Mouse (Mus musculus) MEL (cell line): ENCODE measurements around the gene B3gntl1. TPM values are rescaled to one million over a fixed set of nuclear protein-coding genes. Genes with fewer than 3 reads are reported as not detected.
A peak's percentile ranks its signal among the peaks of the same experiment; 100 is the strongest.

ENCODE experiments used
- DNase-seq: peaks from one replicate; pipeline ENCODE4 v3.0.0; 2011; ENCODE audit warnings: low read depth, low spot score
- H3K27ac ChIP-seq: 2 replicates; pipeline ENCODE4 v1.5.1; 2012; ENCODE audit warnings: low read depth, mild to moderate bottlenecking, control low read depth, low read length, moderate library complexity; ENCODE audit not compliant: control insufficient read depth
- H3K27me3 ChIP-seq, 2 experiments: fragments of 150-350 bp in 1 of 2; sonication (generic) in 1 of 2; 2 replicates each; pipeline ENCODE4 v1.6.1; 2012; ENCODE audit warnings: low read length in 2 of 2, mild to moderate bottlenecking in 2 of 2, improper control_type of control experiment in 1 of 2, moderate library complexity in 1 of 2; ENCODE audit not compliant: insufficient read depth in 2 of 2, control insufficient read depth in 1 of 2
- H3K36me3 ChIP-seq, 2 experiments: 2 replicates each; pipeline ENCODE4 v1.6.1; 2012 to 2014; ENCODE audit warnings: low read length in 2 of 2, improper control_type of control experiment in 1 of 2, inconsistent platforms in 1 of 2, mild to moderate bottlenecking in 1 of 2; ENCODE audit not compliant: insufficient read depth in 2 of 2, control insufficient read depth in 1 of 2
- H3K4me1 ChIP-seq, 2 experiments: fragments of 150-350 bp in 1 of 2; sonication (generic) in 1 of 2; 2 replicates each; pipeline ENCODE4 v1.6.1; 2012; ENCODE audit warnings: low read length in 2 of 2, improper control_type of control experiment in 1 of 2, mild to moderate bottlenecking in 1 of 2; ENCODE audit not compliant: insufficient read depth in 2 of 2, control insufficient read depth in 1 of 2
- H3K4me3 ChIP-seq, 2 experiments: fragments of 150-350 bp in 1 of 2; sonication (generic) in 1 of 2; 2 replicates each; pipeline ENCODE4 v1.5.1; 2012; ENCODE audit warnings: low read depth in 2 of 2, low read length in 2 of 2, mild to moderate bottlenecking in 2 of 2, moderate library complexity in 2 of 2, control low read depth in 1 of 2, improper control_type of control experiment in 1 of 2; ENCODE audit not compliant: control insufficient read depth in 1 of 2, insufficient read depth in 1 of 2
- H3K79me2 ChIP-seq: 2 replicates; pipeline ENCODE4 v1.6.1; 2012; ENCODE audit warnings: mild to moderate bottlenecking, low read length, moderate library complexity; ENCODE audit not compliant: control insufficient read depth, poor library complexity, insufficient read depth
- H3K9ac ChIP-seq: 2 replicates; pipeline ENCODE4 v1.6.1; 2012; ENCODE audit warnings: low read depth, mild to moderate bottlenecking, control low read depth, low read length, moderate library complexity; ENCODE audit not compliant: control insufficient read depth, poor library complexity, severe bottlenecking
- H3K9me3 ChIP-seq: fragments of 150-350 bp; sonication (generic); replicated peaks from 2 replicates; pipeline ENCODE4 v1.6.1; 2012; ENCODE audit warnings: mild to moderate bottlenecking, low read length, improper control_type of control experiment, moderate library complexity; ENCODE audit not compliant: insufficient read depth
- BHLHE40 ChIP-seq: IDR thresholded peaks from 2 replicates; pipeline ENCODE4 v1.6.1; 2012; ENCODE audit warnings: low read depth, mild to moderate bottlenecking, inconsistent platforms, low read length, improper control_type of control experiment, borderline replicate concordance
- CHD1 ChIP-seq: IDR thresholded peaks from 2 replicates; pipeline ENCODE4 v1.6.1; 2012; ENCODE audit warnings: low read depth, mild to moderate bottlenecking, inconsistent platforms, low read length, improper control_type of control experiment
- CHD2 ChIP-seq: IDR thresholded peaks from 2 replicates; pipeline ENCODE4 v1.6.1; 2011; ENCODE audit warnings: low read length, improper control_type of control experiment
- CTCF ChIP-seq, 3 experiments: IDR thresholded peaks in 2 of 3; conservative IDR thresholded peaks in 1 of 3; 2 replicates each; pipeline ENCODE4 v1.5.1; 2011 to 2012; ENCODE audit warnings: low read length in 3 of 3, low read depth in 2 of 3, mild to moderate bottlenecking in 2 of 3, improper control_type of control experiment in 1 of 3, inconsistent platforms in 1 of 3, mixed read lengths in 1 of 3, moderate library complexity in 1 of 3; ENCODE audit not compliant: control insufficient read depth in 1 of 3, insufficient read depth in 1 of 3, poor library complexity in 1 of 3, severe bottlenecking in 1 of 3
- ELF1 ChIP-seq: IDR thresholded peaks from 2 replicates; pipeline ENCODE4 v1.6.1; 2014; ENCODE audit warnings: low read depth, mild to moderate bottlenecking, inconsistent platforms, low read length, improper control_type of control experiment, moderate library complexity
- EP300 ChIP-seq, 2 experiments: IDR thresholded peaks; 2 replicates each; pipeline ENCODE4 v1.6.1; 2011; ENCODE audit warnings: improper control_type of control experiment in 2 of 2, low read length in 2 of 2, low read depth in 1 of 2, mild to moderate bottlenecking in 1 of 2
- ETS1 ChIP-seq: IDR thresholded peaks from 2 replicates; pipeline ENCODE4 v1.6.1; 2012; ENCODE audit warnings: low read depth, mild to moderate bottlenecking, inconsistent platforms, low read length, improper control_type of control experiment, moderate library complexity
- GATA1 ChIP-seq: IDR thresholded peaks from 2 replicates; pipeline ENCODE4 v1.6.1; 2011; ENCODE audit warnings: low read depth, low read length, improper control_type of control experiment
- KAT2A ChIP-seq: conservative IDR thresholded peaks from 2 replicates; pipeline ENCODE4 v1.6.1; 2012; ENCODE audit warnings: low read depth, low read length, improper control_type of control experiment, inconsistent platforms
- MAX ChIP-seq: IDR thresholded peaks from 2 replicates; pipeline ENCODE4 v1.6.1; 2011; ENCODE audit warnings: low read length, improper control_type of control experiment
- MYB ChIP-seq: IDR thresholded peaks from 2 replicates; pipeline ENCODE4 v1.6.1; 2011; ENCODE audit warnings: mild to moderate bottlenecking, low read depth, low read length, improper control_type of control experiment
- MYC ChIP-seq: IDR thresholded peaks from 2 replicates; pipeline ENCODE4 v1.6.1; 2011; ENCODE audit warnings: low read depth, mild to moderate bottlenecking, low read length, improper control_type of control experiment, moderate library complexity
- POLR2A ChIP-seq, 2 experiments: IDR thresholded peaks; 2 replicates each; pipeline ENCODE4 v1.6.1; 2011 to 2012; ENCODE audit warnings: low read length in 2 of 2, mild to moderate bottlenecking in 2 of 2, control low read depth in 1 of 2, improper control_type of control experiment in 1 of 2, low read depth in 1 of 2, moderate library complexity in 1 of 2; ENCODE audit not compliant: control insufficient read depth in 1 of 2, insufficient read depth in 1 of 2, poor library complexity in 1 of 2
- POLR2AphosphoS5 ChIP-seq: IDR thresholded peaks from 2 replicates; pipeline ENCODE4 v1.6.1; 2012; ENCODE audit warnings: low read depth, borderline replicate concordance, mild to moderate bottlenecking, inconsistent platforms, low read length, moderate library complexity, mixed read lengths
- RAD21 ChIP-seq: IDR thresholded peaks from 2 replicates; pipeline ENCODE4 v1.6.1; 2011; ENCODE audit warnings: mild to moderate bottlenecking, low read depth, low read length, improper control_type of control experiment
- RCOR1 ChIP-seq: IDR thresholded peaks from 2 replicates; pipeline ENCODE4 v1.6.1; 2012; ENCODE audit warnings: low read depth, mild to moderate bottlenecking, inconsistent platforms, low read length, improper control_type of control experiment
- SMC3 ChIP-seq: IDR thresholded peaks from 2 replicates; pipeline ENCODE4 v1.6.1; 2011; ENCODE audit warnings: low read depth, low read length, improper control_type of control experiment
- TBP ChIP-seq: IDR thresholded peaks from 2 replicates; pipeline ENCODE4 v1.8.0; 2011; ENCODE audit warnings: low read depth, low read length, improper control_type of control experiment
- TCF12 ChIP-seq: IDR thresholded peaks from 2 replicates; pipeline ENCODE4 v1.6.1; 2014; ENCODE audit warnings: low read depth, mild to moderate bottlenecking, inconsistent platforms, low read length, improper control_type of control experiment, moderate library complexity
- USF1 ChIP-seq: IDR thresholded peaks from 2 replicates; pipeline ENCODE4 v1.6.1; 2014; ENCODE audit warnings: low read depth, mild to moderate bottlenecking, inconsistent platforms, low read length, improper control_type of control experiment, moderate library complexity
- ZC3H11A ChIP-seq: IDR thresholded peaks from 2 replicates; pipeline ENCODE4 v1.6.1; 2012; ENCODE audit warnings: low read depth, mild to moderate bottlenecking, inconsistent platforms, low read length, improper control_type of control experiment
- ZMIZ1 ChIP-seq: IDR thresholded peaks from 2 replicates; pipeline ENCODE4 v1.6.1; 2012; ENCODE audit warnings: low read depth, mild to moderate bottlenecking, inconsistent platforms, low read length, improper control_type of control experiment, moderate library complexity
- ZNF384 ChIP-seq: IDR thresholded peaks from 2 replicates; pipeline ENCODE4 v1.6.1; 2012; ENCODE audit warnings: low read depth, mild to moderate bottlenecking, inconsistent platforms, low read length, improper control_type of control experiment
- polyA plus RNA-seq, 2 experiments: library from polyadenylated mRNA; stranded (reverse) in 1 of 2; unstranded in 1 of 2; fragments of >175 nt in 1 of 2; fragments of >200 nt in 1 of 2; gene quantifications; 2 replicates each; pipeline versions ENCODE4 v1.2.1 to v1.2.4; 2012; ENCODE audit warnings: low replicate concordance in 2 of 2, low read depth in 1 of 2; ENCODE audit not compliant: insufficient read length in 2 of 2, insufficient read depth in 1 of 2, missing spikeins in 1 of 2
- total RNA-seq: library from RNA; depleted of rRNA; stranded (reverse); fragments of 300-350 nt; gene quantifications from 2 replicates; pipeline ENCODE4 v1.2.3, GENCODE M21; 2012

The B3gntl1 gene
- total and polyA plus RNA-seq, 3 experiments: 4.7 to 5.6 TPM; not detected in 1

DNA sequence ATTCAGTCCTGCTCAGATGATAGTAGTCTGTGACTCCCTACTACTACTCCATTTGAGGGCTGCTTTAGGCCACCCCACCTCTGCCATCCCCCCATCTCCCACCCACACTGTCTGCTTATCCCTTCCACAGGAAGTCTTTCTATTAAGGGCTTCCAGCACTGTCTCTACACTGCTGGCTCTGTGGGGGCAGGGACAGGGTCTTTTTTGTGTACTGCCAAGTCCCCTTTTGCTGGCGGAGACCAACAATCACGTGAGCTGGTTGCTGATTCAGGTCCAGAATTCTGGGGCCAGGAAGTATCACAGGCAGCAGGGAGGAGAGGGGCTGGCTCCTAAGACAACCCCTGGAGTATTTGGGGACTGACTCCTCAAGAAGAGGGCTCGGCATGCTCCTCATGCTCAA, 10.3 kb upstream of the B3gntl1 start:
- Histone ChIP-seq H3K27me3 (no peaks in the 10 kb centered on the region; a peak in 2 of 4 replicates), H3K9ac (no peak overlapping the region), H3K36me3 (no peaks in the 10 kb centered on the region), H3K27ac (no peak overlapping the region), H3K9me3 (no peaks in the 10 kb centered on the region), H3K79me2 (no peaks in the 10 kb centered on the region), H3K4me1 (no peaks in the 10 kb centered on the region), H3K4me3 (no peak overlapping the region)
- no peak for TF ChIP-seq MAX
- TF ChIP-seq POLR2AphosphoS5: no peak
- no peak for TF ChIP-seq MYB
- TF ChIP-seq BHLHE40: no peak
- no peak for TF ChIP-seq POLR2A (IDR thresholded peaks at IDR 0.05; ENCODE audit: control insufficient read depth in 1 of 2, insufficient read depth in 1 of 2, low read depth in 1 of 2, low read length in 2 of 2, poor library complexity in 1 of 2)
- no peak for TF ChIP-seq ETS1
- no peak for TF ChIP-seq TCF12
- no peak for TF ChIP-seq ZNF384
- TF ChIP-seq ZMIZ1: no peak
- TF ChIP-seq MYC: no peak
- no peak for TF ChIP-seq GATA1
- TF ChIP-seq RCOR1: no peak
- TF ChIP-seq KAT2A: no peak
- no peak for TF ChIP-seq ELF1
- no peak for TF ChIP-seq USF1
- TF ChIP-seq TBP: no peak
- no peak for TF ChIP-seq CHD2
- TF ChIP-seq EP300 (IDR thresholded peaks at IDR 0.05; ENCODE audit: low read depth in 1 of 2, low read length in 2 of 2): no peak
- TF ChIP-seq RAD21: no peak
- TF ChIP-seq CHD1: no peak
- no peak for DNase-seq

DNA sequence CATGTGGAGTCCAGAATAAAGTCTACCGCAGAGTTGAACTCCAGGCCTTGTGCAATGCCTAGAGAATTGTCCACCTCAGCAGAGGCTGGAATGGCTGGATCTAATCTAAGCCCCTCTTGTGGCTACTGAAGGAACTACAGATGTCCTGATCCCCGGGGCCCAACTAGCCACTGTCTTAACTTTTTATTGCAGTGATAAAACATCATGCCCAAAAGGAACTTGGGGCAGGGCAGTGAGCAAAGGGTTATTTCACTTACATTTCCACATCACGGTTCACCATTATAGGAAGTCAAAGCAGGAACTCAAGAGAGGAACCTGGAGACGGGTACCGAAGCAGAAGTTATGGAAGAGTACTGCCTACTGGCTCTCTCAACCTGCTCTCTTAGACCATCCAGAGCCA, 7.8 kb upstream of the B3gntl1 start:
- Histone ChIP-seq H3K27ac (no peak overlapping the region), H3K27me3 (no peaks in the 10 kb centered on the region; a peak in 2 of 4 replicates), H3K79me2 (no peaks in the 10 kb centered on the region), H3K36me3 (no peaks in the 10 kb centered on the region), H3K4me3 (no peak overlapping the region), H3K9me3 (no peaks in the 10 kb centered on the region), H3K9ac (no peak overlapping the region), H3K4me1 (no peaks in the 10 kb centered on the region)
- peak; percentile 48 for TF ChIP-seq RAD21
- TF ChIP-seq SMC3: peak; percentile 77
- peak; percentile 35; the same call in 1 of the 2 replicates for TF ChIP-seq ZC3H11A
- TF ChIP-seq CTCF (IDR thresholded peaks at IDR 0.05 in 2 of 3, conservative IDR thresholded peaks at IDR 0.05 in 1 of 3; ENCODE audit: control insufficient read depth in 1 of 3, insufficient read depth in 1 of 3, low read depth in 2 of 3, low read length in 3 of 3, poor library complexity in 1 of 3, severe bottlenecking in 1 of 3): peak; percentile 40 to 73 (median 62)
- TF ChIP-seq MYB: no peak
- peak; percentile 49 for DNase-seq
